Mouse (Mus musculus) midbrain, embryonic 10.5 days (tissue): Measurements from ENCODE around the gene Sav1. TPM values are rescaled to one million over a fixed set of nuclear protein-coding genes. Genes with fewer than 3 reads are reported as not detected.

Experiments
- DNase-seq: peaks from one replicate; pipeline ENCODE4 v3.0.0-alpha.2; 2017; ENCODE audit warnings: low spot score
- H3K27ac ChIP-seq: fragments of 300-500 bp; sonication (generic); replicated peaks from 2 replicates; pipeline ENCODE4 v1.5.1; 2016; ENCODE audit warnings: mild to moderate bottlenecking
- H3K27me3 ChIP-seq: fragments of 300-500 bp; sonication (generic); 2 replicates; pipeline ENCODE4 v1.6.1; 2016; ENCODE audit warnings: low read depth, mild to moderate bottlenecking; ENCODE audit not compliant: poor library complexity, severe bottlenecking
- H3K36me3 ChIP-seq: fragments of 300-500 bp; sonication (generic); 2 replicates; pipeline ENCODE4 v1.6.1; 2016; ENCODE audit warnings: mild to moderate bottlenecking, moderate library complexity
- H3K4me1 ChIP-seq: fragments of 300-500 bp; sonication (generic); 2 replicates; pipeline ENCODE4 v1.6.1; 2016
- H3K4me3 ChIP-seq: fragments of 300-500 bp; sonication (generic); 2 replicates; pipeline ENCODE4 v1.5.1; 2016; ENCODE audit warnings: mild to moderate bottlenecking, moderate library complexity
- H3K9me3 ChIP-seq: fragments of 300-500 bp; sonication (generic); replicated peaks from 2 replicates; pipeline ENCODE4 v1.6.1; 2016; ENCODE audit warnings: mild to moderate bottlenecking
- WGBS: fragments of 180-500 bp; shearing (Covaris S2); methylation state at CpG from one replicate; pipeline ENCODE4 v1.1.7; 2016; 5-methylcytosine and 5-hydroxymethylcytosine counted together
- polyA plus RNA-seq: library from polyadenylated mRNA; unstranded; fragments of >200 nt; fragmentation: Nextera tagmentation; extraction: Ambion mirVana; gene quantifications from 2 replicates; pipeline ENCODE4 v1.2.1, GENCODE M21; 2016

Sav1 gene
- 2.4 and 3.9 TPM in 2 replicates for polyA plus RNA-seq

DNA sequence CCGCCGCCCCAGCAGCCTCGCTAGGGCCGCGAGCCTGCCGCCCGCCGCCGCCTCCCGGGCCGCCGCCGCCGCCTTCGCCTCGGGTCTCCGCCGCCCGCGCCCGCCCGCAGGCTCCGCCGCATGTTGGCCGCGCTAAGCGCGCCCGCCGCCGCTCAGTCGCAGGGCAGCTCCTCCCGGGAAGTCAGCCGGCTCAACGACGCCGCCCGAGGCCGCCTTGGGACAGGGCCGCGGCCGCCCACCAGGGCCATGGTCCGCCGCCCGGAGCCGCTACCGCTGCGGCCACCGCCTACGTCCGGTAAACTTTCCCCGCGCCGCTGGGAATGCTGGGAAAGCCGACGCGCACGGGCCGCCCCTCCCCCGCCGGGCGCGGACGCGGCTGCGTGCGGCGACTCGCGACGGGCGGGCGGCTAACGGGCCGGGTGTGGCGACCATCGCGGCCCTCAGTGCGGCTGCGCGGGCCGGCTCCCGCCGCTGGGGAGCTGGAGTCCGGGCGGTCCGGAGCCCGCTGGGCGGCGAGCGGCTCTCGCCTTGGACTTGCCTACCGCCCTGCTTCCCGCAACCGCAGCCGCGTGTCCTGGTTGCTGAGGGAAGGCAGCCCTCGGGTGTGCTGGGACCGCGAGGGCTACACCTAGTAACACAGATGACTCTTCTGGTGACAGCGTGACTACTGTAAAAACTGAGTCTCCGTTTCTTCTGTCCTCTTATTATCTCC, at the start of gene Sav1:
Gene Sav1, minus strand, starts transcription at position 217 of the 712 bp plus-strand sequence.
- H3K4me1 ChIP-seq: peaks cover 24% of the 10 kb centered on the region
- no peaks in the 10 kb centered on the region for H3K27me3 ChIP-seq
- peaks cover 25% of the 10 kb centered on the region for H3K36me3 ChIP-seq
- H3K27ac ChIP-seq: peak within 1 kb of the TSS; percentile 97
- WGBS: under 1% methylated on average over 99 of the region's 102 CpGs
- H3K9me3 ChIP-seq: no peaks in the 10 kb centered on the region
- H3K4me3 ChIP-seq: peak within 1 kb of the TSS; percentile 93
- DNase-seq: peak; percentile 87

DNA sequence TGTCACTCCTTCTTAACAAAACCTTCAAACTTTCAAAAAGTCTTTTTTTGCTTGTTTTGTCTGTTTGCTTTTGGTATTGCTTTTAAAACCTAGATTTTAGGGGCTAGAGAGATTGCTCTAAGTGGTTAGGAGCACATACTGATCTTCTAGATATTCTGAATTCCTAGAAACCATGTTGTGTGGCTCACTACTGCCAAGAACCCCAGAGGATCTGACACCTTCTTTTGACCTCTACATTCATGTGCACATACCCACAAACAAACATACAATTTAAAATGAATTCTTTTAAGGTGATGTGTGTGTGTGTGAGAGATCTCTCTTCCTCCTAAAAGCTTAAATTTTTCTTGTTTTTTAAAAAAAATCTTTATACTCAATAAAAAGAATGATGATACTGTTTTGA, 39.4 kb upstream of the Sav1 start:
- no peaks in the 10 kb centered on the region for H3K27me3 ChIP-seq
- DNase-seq: no peak
- H3K36me3 ChIP-seq: peaks cover 65% of the 10 kb centered on the region
- H3K4me1 ChIP-seq: no peaks in the 10 kb centered on the region
- H3K4me3 ChIP-seq: no peak overlapping the region
- no peak overlapping the region for H3K27ac ChIP-seq
- H3K9me3 ChIP-seq: no peaks in the 10 kb centered on the region

DNA sequence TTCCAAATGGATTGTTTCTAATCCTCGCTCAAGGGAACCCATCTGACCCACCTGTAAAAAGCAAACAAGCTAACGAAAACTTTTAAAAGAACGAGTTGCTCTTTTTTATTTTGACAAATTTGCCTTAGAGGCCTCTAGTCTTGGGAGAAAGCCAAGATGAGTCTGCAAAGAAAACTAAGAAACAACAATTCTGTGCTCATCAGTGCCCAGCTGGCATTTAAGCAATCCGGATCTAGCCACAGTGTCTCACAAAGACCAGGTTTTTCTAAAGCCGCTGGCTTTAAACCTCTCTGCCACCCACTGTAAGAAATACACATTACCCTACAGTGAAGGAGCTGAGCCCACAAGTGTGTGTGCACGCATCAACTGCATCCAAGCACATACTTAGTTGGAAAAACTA, 38.6 kb upstream of the Sav1 start:
- no peaks in the 10 kb centered on the region for H3K4me1 ChIP-seq
- H3K27me3 ChIP-seq: no peaks in the 10 kb centered on the region
- peaks cover 63% of the 10 kb centered on the region for H3K36me3 ChIP-seq
- DNase-seq: no peak
- H3K27ac ChIP-seq: no peak overlapping the region
- WGBS: 92% methylated on average over 6 of the region's 6 CpGs
- H3K9me3 ChIP-seq: no peaks in the 10 kb centered on the region
- H3K4me3 ChIP-seq: no peak overlapping the region

DNA sequence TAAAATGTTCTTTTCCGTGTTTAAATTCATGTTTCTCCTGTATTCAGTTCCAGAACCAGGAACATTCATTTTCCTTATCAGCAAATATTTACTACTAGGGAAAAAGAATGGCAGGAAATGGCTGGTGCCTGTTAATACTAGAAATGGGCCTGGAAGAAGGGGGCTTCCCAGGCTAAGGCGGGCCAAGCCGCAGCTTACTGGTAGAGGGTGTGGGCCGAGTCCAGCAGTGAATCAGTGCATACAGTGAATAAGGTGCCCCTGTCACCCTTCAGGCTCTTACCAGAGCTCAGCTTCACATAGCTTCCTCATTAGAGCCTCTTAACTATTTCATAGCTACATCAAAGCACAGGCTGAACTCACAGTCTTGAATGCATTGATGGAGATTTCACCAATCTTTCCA, 36.8 kb upstream of the Sav1 start:
- Histone ChIP-seq H3K27ac (no peak overlapping the region), H3K4me3 (no peak overlapping the region), H3K36me3 (peaks cover 67% of the 10 kb centered on the region), H3K9me3 (no peaks in the 10 kb centered on the region), H3K27me3 (no peaks in the 10 kb centered on the region), H3K4me1 (no peaks in the 10 kb centered on the region)
- WGBS: 91% methylated on average over 4 of the region's 4 CpGs
- DNase-seq: no peak

DNA sequence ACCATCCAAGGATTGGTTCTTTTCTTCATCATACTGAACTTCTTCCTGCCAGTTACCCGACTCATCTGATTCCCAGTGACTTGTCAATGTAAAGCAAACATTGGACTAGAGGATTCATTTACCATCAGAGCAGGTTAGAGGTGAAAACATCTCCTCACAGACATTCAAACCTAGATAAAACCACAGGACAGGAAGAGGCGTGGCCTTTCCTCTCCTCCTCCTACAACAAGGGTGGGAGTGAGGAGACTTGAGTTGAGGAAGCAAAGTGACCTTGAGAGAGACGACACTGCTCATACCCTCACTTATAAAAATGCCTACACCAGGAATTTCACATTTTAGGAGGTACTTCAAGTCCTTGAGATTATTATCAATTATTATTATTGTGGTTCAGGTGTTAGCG, 31.4 kb upstream of the Sav1 start:
- 85% methylated on average over 4 of the region's 4 CpGs for WGBS
- no peaks in the 10 kb centered on the region for H3K4me1 ChIP-seq
- peaks cover 42% of the 10 kb centered on the region for H3K36me3 ChIP-seq

DNA sequence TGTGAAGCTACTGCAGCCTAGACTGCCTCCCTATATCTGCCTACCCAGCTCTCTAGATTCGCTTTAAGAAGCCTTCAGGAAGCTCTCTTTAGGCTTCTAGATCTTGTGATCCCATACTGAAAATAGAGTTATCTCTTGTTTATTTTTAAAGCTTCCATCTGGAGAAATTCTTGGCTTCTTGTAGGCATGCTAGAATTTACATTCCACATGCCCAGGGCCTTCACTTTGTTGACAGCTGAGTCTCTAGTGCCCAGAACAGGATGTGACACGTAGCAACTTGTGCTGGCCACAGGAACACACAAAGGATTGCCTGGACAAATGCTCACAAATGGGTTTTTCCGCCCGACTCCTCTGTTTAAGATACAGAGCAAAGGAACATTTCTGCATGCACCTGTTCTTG, 29.1 kb upstream of the Sav1 start:
- Histone ChIP-seq H3K36me3 (peaks cover 37% of the 10 kb centered on the region), H3K27ac (no peak overlapping the region), H3K4me1 (peaks cover 3% of the 10 kb centered on the region), H3K4me3 (no peak overlapping the region), H3K27me3 (no peaks in the 10 kb centered on the region), H3K9me3 (peaks cover 2% of the 10 kb centered on the region; the same call in 1 of the 2 replicates)
- 76% methylated on average over 4 of the region's 4 CpGs for WGBS
- no peak for DNase-seq

More for the DNA sequence above, 31.4 kb upstream of the Sav1 start:
- Histone ChIP-seq H3K27ac (no peak overlapping the region), H3K9me3 (no peaks in the 10 kb centered on the region), H3K27me3 (no peaks in the 10 kb centered on the region), H3K4me3 (no peak overlapping the region)
- no peak for DNase-seq

DNA sequence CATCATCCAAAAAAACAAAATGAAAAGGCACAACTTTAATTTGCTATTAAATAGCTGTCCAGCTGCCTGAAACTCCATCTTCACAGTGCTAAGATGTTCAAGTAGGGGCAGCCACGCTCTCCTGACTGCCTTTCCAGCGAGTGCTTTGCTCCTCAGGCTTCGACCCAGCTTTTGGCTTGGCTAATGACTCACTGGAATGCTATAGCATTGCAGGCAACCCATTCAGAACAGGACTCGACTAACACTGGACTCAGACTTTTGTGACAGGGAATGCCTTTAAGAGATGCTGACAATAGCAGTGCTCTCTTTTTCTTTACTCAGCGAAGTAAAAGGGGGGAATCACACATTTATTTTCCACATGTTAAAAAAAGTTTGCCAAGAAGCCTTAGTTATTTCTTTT, 24.9 kb upstream of the Sav1 start:
- Histone ChIP-seq H3K27me3 (no peaks in the 10 kb centered on the region), H3K9me3 (peaks cover 6% of the 10 kb centered on the region; the same call in 1 of the 2 replicates), H3K36me3 (peaks cover 17% of the 10 kb centered on the region), H3K4me3 (no peak overlapping the region), H3K27ac (no peak overlapping the region), H3K4me1 (peaks cover 3% of the 10 kb centered on the region)
- WGBS: 45% methylated on average over 5 of the region's 5 CpGs
- DNase-seq: no peak

DNA sequence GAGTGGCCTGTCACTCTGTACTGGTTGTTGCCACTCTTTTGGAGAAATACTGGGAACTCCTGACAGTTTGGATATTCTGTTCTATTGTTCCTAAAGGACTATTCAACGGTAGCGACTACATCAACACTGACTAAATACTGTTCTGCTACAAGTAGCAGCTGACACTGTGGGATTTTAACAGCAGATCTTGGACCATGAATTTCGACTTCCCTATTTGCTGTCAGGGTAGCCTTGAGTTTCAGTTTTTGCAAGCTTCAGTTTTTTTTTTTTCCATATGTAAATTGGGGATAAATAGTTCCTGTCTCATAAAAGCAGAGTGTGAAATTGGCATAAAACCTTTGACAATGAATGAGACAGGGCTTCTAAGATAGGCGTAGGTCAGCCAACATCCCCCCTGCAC, 23.6 kb upstream of the Sav1 start:
- DNase-seq: no peak
- Histone ChIP-seq H3K36me3 (peaks cover 15% of the 10 kb centered on the region), H3K27me3 (no peaks in the 10 kb centered on the region), H3K9me3 (peaks cover 6% of the 10 kb centered on the region; the same call in 1 of the 2 replicates), H3K4me1 (peaks cover 3% of the 10 kb centered on the region), H3K27ac (no peak overlapping the region), H3K4me3 (no peak overlapping the region)
- 93% methylated on average over 4 of the region's 4 CpGs for WGBS

DNA sequence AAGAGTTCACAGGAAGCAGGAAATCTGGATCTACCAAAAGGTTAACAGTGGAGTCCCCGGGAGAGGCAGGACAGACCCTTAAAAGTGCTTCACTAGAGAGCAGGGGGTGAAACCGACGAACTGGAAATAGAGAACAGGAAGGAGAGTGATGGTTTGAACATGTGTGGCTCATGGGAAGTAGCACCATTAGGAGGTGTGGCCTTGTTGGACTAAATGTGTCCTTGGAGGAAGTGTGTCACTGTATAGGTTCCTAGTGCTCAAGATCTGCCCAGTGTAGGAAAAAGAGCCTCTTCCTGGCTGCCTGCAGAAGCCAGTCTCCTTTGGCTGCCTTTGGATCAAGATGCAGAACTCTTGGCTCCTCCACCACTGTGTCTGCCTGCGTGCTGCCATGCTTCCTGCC, 18.3 kb upstream of the Sav1 start:
- no peak for DNase-seq
- WGBS: 90% methylated on average over 4 of the region's 4 CpGs
- Histone ChIP-seq H3K9me3 (no peaks in the 10 kb centered on the region), H3K27ac (no peak overlapping the region), H3K36me3 (no peaks in the 10 kb centered on the region), H3K4me1 (no peaks in the 10 kb centered on the region), H3K27me3 (no peaks in the 10 kb centered on the region), H3K4me3 (no peak overlapping the region)

DNA sequence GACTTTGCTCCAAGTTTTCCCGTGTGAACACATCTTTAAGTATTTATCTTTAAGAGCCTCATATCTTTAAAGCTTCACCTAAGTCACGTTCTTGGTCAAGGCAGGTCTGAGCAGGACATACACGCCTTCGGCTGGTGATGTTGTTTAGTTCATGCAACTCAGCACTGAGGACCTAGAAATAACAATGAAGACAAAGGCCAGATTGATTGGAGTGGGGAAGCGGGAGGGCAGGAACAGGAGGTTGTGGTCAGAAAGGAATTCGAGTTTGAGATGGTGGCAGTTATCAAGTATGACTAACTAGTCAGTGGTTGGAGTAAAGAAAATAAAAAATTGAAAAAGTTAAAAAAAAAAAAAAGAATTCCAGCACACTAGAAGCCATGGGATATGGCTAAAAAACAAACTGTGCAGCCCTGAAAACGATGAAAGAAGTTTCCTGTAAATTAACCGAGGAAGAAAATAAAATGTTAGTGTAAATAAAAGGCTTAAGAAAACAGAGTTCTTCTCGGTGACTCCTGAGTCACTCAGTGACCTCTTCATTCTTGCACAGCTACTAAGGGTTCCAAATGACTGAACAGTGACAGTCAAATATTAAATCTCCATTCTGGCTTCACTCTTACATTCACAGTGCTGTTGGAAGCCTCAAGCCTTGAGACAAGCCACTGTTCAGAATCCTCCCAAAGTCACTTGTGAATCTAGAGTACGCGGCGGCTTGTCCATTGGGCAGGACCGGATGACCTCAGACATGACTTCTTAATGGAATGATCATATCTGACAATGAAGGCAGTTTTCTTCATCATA, 11.6 kb upstream of the Sav1 start:
- no peaks in the 10 kb centered on the region for H3K36me3 ChIP-seq
- no peak for DNase-seq
- no peaks in the 10 kb centered on the region for H3K9me3 ChIP-seq
- H3K27me3 ChIP-seq: no peaks in the 10 kb centered on the region
- no peak overlapping the region for H3K27ac ChIP-seq
- H3K4me1 ChIP-seq: no peaks in the 10 kb centered on the region
- WGBS: 87% methylated on average over 13 of the region's 13 CpGs
- H3K4me3 ChIP-seq: no peak overlapping the region

DNA sequence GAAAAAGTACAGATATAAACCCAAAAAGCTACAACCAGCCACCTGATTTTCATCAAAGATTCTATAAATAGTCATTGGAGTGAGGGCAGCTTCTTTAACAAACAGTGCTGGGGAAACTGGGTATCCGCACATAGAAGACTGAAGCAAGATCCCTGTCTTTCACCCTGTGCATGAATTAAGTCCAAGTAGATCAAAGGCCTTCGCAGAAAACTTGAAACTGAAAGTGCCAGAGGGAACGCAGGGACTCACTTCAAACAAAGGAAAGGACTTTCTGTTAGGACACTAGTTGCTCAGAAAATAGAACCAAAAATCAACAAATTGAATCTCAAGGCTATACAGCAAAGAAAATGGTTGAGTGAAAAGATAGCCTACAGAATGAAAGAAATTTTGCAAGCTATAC, 8.6 kb upstream of the Sav1 start:
- Histone ChIP-seq H3K36me3 (no peaks in the 10 kb centered on the region), H3K27me3 (no peaks in the 10 kb centered on the region), H3K9me3 (no peaks in the 10 kb centered on the region), H3K4me3 (no peak overlapping the region), H3K4me1 (no peaks in the 10 kb centered on the region), H3K27ac (no peak overlapping the region)
- 81% methylated on average over 3 of the region's 3 CpGs for WGBS
- no peak for DNase-seq

DNA sequence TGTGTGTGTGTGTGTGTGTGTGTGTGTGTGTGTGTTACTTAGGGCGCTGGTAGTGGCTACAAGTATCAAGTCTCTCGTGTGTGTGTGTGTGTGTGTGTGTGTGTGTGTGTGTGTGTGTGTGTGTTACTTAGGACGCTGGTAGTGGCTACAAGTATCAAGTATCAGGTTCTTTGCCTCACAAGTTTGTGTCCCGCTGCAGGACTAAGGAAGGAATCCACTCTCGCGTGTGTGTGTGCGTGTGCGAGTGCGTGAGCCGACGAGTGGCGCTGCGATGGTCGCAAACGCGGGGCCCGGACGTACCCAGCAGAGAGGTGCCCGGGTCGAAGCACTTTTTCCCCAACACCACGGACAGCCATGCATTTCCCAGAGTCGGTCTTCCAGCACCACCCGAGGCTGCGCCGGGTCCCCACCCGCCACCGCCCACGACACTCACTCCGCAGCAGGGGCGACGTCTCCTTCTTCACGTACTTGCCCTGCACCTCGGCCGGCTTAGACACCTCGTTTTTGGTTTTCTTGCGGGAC, 500 bp downstream of the Sav1 start:
- peaks cover 32% of the 10 kb centered on the region for H3K36me3 ChIP-seq
- peaks cover 24% of the 10 kb centered on the region for H3K4me1 ChIP-seq
- 0% methylated on average over 34 of the region's 36 CpGs for WGBS
- peak overlapping the region; percentile 97 for H3K27ac ChIP-seq
- peak; percentile 57 for DNase-seq
- H3K4me3 ChIP-seq: peak overlapping the region; percentile 93
- H3K27me3 ChIP-seq: no peaks in the 10 kb centered on the region
- H3K9me3 ChIP-seq: no peaks in the 10 kb centered on the region

DNA sequence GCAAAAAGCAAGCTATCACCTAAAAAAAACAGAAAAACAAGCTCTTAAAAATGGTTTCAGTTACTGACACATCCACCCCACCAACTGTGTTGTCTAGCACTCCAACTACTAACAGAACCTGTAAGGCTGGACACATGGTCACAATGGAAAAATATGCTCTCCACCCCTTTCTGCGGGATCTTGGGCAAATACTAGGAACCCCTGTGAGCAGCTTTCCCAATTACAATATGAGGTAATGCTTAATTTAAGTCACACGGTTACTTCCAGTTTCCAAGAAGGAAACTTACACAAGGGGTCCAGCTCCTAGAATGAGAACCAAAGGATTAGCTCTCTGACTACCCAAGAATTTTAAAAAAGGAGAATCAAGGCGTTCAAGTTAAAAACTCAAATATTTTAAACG, 1.3 kb downstream of the Sav1 start:
- Histone ChIP-seq H3K27me3 (no peaks in the 10 kb centered on the region), H3K27ac (no peak overlapping the region), H3K9me3 (no peaks in the 10 kb centered on the region), H3K36me3 (peaks cover 39% of the 10 kb centered on the region), H3K4me3 (peak overlapping the region; percentile 93), H3K4me1 (peaks cover 24% of the 10 kb centered on the region)
- DNase-seq: no peak
- 57% methylated on average over 4 of the region's 4 CpGs for WGBS
